Mouse (Mus musculus) adrenal gland, postnatal 25 days (tissue): ENCODE measurements around the gene Gucy2c. TPM values are rescaled to one million over a fixed set of nuclear protein-coding genes. Genes with fewer than 3 reads are reported as not detected.

Experiments
- DNase-seq: peaks from one replicate; pipeline ENCODE4 v3.0.0; 2021; ENCODE audit warnings: mixed read lengths
- total RNA-seq: library from RNA; stranded (reverse); gene quantifications from 2 replicates; pipeline ENCODE4 v1.2.3, GENCODE M21; 2021

The Gucy2c gene
- total RNA-seq, 1 experiment from 2014 or later: not detected

DNA sequence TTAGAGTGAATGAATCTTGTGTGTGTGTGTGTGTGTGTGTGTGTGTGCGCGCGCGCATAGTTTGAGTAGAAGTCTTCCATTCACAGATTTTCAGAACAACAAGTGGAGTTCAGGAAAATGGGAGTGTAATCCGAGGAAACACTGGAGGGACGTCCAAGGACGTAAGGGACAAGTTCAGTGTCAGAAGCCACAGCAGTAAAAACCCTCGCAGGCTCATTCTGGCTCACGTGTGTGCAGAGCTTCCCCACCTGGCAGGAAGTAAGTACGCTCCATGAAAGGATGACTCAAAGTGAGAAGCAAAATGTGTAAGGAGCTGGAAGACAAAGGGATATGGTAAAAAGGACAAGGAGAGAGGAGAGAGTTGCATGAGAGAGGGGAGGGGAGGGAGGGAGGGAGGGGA lies 40.3 kb downstream of the Gucy2c start:
- no peak for DNase-seq

DNA sequence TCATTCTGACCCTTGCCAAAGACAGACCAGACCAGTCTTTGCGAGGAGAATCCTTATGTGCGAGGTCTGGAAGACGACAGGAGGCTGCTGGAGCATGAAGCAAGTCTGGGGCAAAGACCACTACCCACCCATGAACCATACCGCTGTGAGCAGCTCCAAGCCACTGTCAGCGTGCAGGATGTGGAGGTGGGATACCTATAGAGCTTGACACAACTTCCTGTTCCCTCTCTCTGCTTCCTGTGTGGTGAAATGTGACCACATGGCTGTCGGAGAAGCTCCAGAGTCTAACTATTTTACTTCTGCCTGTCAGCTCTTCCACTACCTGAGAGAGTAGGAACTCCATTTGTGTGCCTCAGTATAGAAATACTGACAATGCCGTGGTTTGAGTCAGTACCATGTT lies 45.8 kb downstream of the Gucy2c start:
- no peak for DNase-seq

DNA sequence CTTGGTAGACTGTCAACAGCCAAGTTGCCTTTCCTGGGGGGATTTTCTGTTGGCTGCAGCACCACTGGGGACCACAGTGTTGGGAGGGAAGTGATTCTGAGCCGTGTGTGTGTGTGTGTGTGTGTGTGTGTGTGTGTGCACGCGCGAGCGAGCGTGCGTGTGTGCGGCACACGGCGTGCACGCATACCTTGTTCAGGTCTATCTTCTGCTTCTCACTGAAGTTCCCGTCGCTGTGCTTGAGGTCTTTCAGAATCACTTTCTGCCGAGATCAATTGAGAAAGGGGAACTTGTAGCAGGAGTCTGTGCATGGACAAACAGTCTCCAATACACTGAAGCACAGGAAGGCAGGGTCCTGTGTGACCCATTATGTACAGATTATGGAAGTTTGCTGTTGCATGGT lies 53.4 kb downstream of the Gucy2c start:
- no peak for DNase-seq

DNA sequence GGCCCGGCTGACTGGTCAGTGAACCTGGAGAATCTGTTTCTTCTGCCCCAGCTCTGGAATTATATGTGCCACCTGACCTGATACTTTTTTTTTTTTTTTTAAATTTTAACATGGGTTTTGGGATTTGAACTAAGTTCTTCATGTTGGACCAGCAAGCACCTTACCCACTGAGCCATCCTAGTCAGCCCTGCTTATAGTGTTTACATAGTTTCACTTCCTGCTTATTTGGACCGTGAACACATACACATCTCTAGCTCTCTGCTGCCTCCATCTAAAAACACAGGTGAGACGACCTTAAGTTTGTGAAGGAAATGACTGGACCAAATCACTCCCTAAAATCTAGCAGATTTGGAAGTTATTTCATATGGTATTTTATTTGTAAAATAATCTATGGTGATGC lies 58.4 kb downstream of the Gucy2c start:
- DNase-seq: no peak

DNA sequence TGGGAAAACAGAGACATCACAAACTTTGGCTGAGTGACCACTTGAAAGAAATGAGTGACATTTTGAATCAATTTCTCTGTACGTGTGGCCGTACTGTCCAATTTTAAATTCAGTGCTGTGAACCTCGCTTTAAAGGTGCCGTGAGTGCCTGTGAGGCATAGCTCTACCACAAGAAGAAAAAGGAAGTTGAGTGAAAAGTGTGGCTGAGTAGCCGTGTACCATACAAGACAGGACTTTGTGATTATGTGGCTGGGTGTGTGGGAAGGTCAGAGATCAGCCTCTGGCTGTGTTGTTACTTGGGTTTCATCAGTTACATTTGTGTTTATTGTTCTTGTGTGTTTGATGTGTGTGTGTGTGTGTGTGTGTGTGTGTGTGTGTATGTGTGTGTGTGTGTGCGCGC lies 59.0 kb downstream of the Gucy2c start:
- DNase-seq: no peak

DNA sequence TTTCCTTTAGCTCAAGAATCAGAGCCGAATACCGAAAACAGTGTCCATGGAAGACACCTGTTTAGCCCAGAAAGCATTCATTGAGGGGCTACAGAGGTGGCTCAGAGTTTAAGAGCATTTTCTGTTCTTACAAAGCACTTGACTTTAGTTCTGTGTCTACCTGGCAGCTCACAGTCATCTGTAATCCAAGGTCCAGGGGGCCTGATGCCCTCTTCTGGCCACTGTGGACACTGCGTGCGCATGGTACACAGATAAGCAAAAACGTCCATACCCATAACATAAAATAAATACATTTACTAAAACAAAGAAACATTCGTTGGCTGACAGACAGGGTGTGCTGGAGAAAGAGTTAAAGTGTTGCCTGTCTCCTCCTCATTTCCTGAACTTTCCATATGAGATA lies 59.6 kb downstream of the Gucy2c start:
- DNase-seq: peak; percentile 69

DNA sequence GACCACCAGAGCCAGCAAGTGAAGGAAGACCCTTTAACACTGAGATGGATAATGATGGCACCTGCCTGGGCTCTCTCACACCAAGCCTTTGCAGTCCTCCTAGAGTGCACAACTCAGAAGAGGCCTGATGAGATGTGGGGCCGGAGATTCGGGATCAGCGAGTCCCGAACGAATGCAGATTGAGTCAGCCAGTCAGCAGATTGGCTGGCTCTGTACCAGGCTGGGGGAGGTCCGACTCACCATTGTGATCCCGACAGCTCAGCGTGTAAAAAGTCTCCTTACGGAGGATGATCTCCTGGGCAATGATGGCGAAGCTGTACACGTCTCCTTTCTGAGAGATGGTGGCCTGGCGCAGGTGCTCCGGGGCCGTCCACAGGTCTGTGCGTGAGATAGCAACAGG lies 61.1 kb downstream of the Gucy2c start:
- peak; percentile 28 for DNase-seq

DNA sequence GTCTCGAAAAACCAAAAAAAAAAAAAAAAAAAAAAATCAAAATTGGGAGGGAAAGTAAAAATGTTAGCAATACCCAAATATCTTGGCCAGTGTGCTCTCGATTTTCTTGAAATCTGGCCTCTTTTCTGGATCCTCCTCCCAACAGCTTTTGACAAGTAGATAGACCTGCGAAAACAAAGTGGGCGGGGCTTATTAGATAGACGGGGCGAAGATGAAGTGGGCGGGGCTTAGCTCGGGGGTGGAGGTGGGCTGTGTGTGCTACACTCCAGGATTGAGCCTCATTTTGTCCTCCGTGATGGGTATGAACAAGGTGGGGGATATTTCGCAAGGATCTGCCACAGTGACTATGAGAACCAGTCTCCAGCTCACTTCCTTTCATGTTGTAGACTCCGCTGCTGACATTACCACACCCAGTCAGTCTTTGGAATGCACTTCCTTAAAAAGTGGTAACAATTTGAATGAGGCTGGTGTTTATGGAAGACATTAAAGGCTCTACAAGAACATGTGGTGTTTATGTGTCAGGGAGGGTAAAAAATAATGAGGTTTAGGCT lies 65.6 kb downstream of the Gucy2c start:
- no peak for DNase-seq

DNA sequence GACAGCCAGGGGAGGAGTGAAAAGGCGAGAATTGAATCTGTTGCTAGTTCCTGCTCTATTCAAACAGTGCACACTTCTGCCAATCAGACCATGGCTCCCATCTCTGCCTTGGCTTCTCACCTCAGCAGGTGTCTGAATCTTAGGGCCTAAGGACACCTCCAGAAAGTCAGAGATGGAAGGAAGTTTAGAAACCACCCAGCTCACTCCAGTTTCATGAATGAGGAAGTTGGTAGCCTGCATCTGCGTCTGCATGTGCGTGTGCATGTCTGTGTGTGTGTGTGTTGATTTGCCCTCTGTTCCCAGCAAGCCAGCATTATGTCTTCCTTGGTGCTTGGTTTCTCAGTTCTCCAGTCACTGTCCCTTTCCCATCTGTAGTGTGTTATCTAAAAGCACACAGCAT lies 67.5 kb downstream of the Gucy2c start:
- DNase-seq: no peak

DNA sequence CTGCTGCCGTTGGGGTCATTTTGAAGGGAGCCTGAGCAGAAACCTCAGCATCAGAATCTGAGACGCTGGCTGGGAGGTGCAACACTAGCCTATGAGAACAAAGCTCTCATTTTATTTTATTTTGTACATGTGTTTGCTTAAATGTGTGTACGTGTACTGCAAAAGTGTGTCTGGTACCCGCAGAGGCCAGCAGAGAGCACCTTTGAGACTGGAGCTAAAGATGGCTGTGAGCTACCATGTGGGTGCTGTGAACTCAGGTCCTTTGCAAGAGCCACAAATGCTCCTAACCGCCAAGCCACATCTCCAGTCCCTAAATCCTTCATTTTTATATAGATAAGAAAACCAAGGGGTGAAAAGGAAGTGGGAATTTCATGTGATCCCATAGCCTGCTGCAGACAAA lies 71.2 kb downstream of the Gucy2c start:
- DNase-seq: no peak

DNA sequence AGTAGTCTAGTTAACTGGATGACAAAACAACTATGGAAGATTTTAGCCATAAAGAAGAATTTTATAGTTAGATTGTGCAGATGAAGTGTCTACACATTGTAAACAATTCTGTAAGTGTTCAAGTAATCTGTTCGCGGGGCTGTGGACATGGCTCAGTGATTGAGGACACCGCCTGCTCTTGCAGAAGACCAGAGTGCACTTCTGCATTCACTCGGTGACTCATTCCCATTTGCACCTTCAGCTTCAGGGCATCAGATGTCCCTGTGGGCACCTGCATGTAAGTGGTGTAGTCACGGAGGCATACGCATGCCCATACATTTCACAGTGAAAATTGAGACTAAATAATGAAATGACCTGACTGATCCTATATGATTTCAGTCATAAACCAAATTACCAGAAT lies 73.0 kb downstream of the Gucy2c start:
- no peak for DNase-seq

DNA sequence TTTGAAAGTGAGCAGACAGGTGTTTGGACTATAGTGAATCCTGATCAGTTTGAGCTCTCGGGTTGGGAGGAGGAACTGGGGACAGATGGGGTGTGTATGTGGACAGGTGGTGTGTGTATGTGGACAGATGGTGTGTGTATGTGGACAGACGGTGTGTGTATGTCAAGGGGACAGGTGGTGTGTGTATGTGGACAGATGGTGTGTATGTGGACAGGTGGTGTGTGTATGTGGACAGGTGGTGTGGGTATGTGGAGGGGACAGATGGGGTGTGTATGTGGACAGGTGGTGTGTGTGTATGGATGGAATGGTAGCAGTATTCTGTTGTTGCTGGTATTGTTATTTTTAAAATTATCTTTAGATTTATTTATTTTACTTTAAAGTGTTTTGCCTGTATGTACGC lies 79.7 kb downstream of the Gucy2c start:
- no peak for DNase-seq

DNA sequence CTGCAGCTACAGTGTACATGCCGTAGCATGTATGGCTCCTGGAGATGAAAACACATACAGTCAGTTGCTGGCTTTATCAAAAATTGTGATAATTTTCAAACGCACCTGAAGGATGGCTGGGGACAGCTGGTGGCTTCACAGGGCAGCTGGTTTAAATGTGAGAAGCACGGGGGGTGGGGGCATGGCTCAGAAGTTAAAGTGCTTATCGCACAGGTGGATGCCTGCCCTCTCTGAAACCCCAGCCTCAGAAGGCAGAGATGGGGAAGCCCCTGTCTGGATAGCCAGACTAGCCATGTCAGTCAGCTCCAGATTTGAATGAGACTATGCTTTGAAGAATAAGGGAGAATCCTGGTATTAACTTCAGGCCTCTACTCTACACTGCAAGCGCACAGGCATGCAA lies 80.4 kb downstream of the Gucy2c start:
- DNase-seq: no peak

DNA sequence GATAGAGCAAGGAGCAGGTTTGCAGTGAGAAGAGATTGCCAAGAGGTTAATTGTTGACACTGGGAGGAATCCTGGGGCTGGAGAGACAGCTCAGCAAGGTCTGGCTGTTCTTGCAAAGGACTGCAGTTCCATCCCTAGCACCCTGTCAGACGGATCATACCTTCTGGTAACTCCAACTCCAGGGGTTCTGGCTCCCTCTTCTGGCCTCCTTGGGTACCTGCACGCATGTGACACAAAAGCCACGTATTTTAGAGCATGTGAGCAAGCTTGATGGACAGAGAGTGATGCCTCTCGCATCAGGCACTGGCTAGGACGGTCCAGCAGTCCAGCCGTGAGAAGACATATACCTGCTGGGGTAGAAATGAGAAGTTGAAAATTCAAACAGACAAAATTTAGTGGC lies 90.3 kb downstream of the Gucy2c start:
- no peak for DNase-seq

DNA sequence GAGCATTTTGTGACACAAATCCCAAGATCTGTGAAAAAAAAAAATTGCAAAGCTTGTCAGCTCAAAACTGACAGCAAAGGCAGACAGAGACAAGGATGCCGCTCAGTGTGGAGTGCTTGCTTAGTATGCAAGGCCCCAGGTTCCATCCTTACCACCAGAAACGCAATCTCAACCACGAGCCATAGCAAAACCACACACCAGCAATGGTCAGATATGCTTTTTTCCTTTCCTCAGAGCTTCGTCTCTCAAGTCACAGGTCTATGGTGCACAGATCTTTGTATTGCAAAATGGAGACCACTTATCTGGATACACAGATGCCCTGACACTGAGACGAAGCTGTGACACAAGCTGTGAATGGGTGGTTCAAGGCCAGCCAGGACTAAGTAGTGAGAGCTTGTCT lies 91.0 kb downstream of the Gucy2c start:
- DNase-seq: no peak

DNA sequence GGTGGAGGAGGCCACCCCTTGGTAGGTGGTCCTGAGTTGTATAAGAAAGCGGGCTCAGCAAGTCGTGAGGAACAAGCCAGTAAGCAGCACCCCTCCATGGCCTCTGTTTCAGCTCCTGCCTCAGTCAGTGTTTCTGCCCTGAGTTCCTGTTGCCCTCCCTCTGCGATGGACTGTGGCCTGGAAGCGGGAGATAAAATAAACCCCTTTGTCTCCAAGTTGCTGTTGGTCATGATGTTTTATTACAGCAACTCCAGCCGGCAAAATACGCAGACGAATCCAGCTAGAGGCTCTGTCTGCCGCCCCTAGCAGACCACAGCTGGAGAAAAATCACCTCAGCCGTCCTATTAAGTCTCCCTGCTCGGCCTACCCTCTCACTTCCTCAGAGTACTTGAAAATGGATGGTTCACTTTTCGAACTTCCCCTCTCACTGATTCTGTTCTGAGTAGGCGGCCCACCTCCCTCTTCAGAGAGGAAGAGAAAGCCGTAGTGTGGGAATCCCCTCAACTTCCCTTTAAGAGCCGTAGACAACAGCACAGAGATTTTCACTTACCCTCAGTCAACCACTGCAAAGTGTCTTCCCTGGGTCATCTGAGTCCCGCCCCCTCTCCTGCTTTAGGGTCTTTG lies 91.7 kb downstream of the Gucy2c start:
- DNase-seq: no peak

DNA sequence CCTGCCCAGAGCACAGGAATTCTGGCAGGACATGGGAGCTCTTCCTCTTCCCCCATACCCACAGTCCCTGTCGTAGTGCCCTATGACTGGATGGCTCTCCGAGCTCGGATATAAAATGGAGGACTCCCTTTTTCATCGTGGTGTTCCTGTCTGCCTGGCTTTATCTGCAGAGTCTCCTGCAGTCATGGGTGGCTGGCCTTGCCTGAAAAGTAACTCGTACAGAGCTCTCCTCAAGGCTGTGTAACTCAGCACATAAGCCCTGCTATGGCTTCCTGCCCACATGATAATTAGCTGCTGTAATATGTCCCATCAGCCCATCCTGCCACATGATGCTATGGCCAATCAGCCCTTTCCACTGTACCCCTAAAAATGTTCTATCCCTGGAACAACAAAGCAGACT lies 96.1 kb downstream of the Gucy2c start:
- no peak for DNase-seq

DNA sequence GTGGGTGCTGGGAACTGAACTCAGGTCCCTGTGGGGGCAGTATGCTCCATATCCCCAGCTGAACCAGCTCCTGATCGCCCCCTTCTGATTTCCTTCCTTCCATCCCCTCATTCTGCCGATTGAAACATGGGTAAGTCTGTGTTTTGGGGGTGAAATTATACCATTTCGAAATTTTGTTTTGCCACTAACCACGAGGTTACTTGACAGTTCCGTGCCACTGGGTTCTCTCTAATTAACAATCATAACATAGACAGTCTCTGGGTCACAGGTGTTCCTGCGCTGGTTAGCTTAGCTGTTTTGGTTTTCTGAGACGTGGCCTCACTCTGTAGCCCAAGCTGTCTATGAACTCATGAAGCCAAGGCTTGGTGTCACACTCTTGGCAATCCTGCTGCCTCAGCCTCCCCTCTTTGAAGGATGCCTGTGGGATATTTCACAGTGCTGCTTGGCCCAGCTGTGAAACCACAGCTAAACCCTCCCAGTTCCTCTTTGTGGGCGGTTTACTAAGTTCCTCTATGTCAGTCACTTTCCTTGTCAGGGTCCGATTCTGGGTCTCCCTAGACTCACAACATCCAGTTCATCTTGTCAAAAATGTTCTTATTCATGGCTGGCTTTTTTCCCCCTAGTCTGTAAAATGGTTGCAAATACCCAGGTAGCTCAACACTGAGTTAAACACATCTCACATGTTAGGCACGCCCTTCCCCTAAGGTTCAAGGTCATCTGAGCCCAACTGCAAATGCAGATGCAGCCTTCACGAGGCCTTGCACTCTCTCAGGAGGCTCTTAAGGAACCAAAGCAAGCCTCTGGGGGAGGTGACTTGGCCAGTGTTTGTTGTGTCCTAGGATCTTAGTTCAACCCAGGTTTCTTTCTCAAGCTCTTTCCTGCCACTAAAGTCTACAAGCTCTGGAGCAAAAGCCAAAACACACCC lies 97.9 kb downstream of the Gucy2c start:
- DNase-seq: no peak

DNA sequence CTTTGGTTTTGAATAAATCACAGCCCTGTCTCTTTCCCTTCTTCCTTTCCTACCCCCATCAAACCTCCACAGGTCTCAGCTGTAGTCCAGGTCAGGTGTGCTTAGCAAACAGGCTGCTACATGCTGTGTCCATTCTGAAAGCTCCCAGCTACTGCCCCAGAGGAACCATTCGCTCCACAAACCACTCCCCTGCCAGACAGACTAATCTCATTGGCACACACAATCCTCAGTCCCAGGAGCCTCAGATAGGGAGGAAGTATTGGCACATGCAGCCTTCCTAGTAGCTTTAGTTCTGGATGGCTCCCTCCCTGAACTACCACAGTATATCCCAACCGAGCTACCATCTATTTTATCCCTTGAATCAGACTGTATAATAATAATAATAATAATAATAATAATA lies 102.2 kb downstream of the Gucy2c start:
- DNase-seq: no peak

DNA sequence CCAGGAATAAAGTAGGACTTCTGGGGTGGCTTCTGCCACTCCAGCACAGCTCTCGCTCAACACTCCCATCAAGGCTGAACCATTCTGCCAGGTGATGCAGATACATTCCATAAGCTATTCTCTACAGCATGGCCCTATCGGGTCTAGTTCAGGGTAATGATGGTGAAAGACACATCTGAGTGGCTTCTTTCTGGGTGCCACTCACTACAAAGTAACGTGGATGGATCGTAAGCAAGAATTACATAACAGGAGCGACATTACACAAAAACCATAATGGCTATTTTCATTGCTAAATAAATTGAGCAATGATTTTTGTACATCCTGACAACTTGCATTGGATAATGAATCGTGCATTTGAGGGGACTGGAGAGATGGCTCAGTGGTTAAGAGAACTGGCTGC lies 106.6 kb downstream of the Gucy2c start:
- no peak for DNase-seq

DNA sequence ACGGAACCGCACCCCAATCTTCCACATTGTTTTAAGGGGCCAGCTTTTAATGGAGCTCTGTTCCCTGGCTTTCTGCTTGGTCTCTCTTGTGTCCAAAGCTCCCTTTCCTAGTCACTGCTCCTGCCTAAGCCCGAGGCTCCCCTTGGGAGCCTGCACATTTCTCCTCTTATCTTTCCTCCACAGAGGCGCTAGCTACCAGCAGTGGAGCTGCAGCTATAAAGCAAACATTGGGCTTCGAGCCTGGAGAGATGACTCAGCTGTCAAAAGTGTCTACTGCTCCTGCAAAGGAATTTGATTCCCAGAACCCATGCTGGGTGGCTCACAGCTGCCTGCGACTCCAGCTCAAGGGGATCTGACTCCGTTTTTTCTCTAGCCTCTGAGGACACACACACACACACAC lies 109.1 kb downstream of the Gucy2c start:
- DNase-seq: peak; percentile 49

DNA sequence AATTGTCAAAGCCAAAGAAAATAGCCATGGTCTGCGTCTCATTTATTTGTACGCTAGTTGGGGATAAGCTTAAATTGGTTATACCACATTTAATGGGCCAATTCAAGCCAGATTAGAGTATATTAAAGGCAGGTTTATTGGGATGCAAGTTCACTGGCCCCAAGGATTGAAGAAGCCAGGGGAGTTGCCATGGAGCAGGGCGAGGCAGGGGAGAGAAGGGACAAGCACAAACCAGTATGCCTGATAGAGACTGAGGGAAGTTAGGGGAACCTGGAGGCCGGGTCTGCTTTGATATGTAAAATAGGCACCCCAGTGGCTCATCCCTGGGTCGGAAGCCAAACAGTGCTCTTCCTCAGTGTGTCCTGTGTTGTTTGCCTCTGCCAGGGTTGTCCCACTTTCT lies 112.3 kb downstream of the Gucy2c start:
- DNase-seq: no peak

DNA sequence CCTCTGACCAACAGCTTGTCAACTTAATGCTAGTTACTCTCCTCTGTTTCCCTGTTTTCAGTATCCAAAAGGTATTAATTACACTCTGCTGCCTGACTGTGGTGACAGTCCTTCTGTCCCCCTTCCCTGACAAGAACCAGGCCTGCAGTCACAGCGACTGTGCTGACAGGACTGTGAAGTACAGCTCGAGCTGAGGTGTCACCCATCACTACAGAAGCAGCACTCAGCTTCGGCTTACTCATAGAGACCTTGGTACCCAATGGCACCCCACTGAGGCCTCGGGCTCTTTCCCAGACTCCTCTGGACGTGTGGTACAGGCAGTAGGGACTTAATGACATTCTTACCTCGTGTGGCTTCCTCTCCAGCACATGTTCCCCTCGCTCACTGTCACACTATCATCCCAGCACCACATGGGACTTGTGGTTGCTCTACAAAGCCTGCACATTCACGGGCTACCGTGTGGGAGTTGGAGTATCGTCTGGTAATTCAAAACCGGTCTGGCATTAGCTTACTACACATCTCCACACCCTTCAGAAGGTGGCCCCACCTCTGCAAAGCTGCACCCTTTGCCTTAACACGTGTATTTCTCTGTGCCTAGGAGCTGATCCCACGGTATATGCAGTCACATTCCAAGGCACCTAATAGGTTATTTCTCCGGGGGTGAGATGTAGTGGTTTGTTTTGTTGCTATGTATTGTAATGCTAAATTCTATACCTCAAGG lies 113.1 kb downstream of the Gucy2c start:
- DNase-seq: no peak
